8 mouse cellular contexts compared by ENCODE assay signal in genomic region chr2:167799629-167800387, GRCm38 (mm10).
DNase-seq lines count a peak whose midpoint lies in the region; ATAC-seq lines count a peak whose summit lies in the region.

No protein-coding gene starts in this region.

- no peaks in the 10 kb centered on the region for H3K27me3 ChIP-seq in embryonic facial prominence, embryonic 11.5 days (ENCODE audit: control insufficient read depth, insufficient read depth, low read length)
- no peaks in the 10 kb centered on the region for H3K27me3 ChIP-seq in kidney, embryonic 14.5 days (ENCODE audit: control insufficient read depth, insufficient read depth, low read length)
- H3K27me3 ChIP-seq in midbrain, embryonic 13.5 days, result no peaks in the 10 kb centered on the region

- no peaks in the 10 kb centered on the region; the same call in 1 of the 2 replicates for H3K4me1 ChIP-seq in embryonic facial prominence, embryonic 11.5 days (ENCODE audit: control insufficient read depth, insufficient read depth, low read length)
- H3K4me1 ChIP-seq in kidney, embryonic 14.5 days (ENCODE audit: control insufficient read depth, insufficient read depth, low read length), result peaks cover 6% of the 10 kb centered on the region
- no peaks in the 10 kb centered on the region for H3K4me1 ChIP-seq in midbrain, embryonic 13.5 days (replicated peaks)

- H3K36me3 ChIP-seq in embryonic facial prominence, embryonic 11.5 days (replicated peaks; ENCODE audit: control insufficient read depth, insufficient read depth, low read depth, low read length), result no peaks in the 10 kb centered on the region
- no peaks in the 10 kb centered on the region for H3K36me3 ChIP-seq in kidney, embryonic 14.5 days (ENCODE audit: control insufficient read depth, insufficient read depth, low read length)
- no peaks in the 10 kb centered on the region for H3K36me3 ChIP-seq in midbrain, embryonic 13.5 days

- H3K9ac ChIP-seq in embryonic facial prominence, embryonic 11.5 days (replicated peaks; ENCODE audit: low read length), result no peak overlapping the region
- no peak overlapping the region for H3K9ac ChIP-seq in kidney, embryonic 14.5 days (ENCODE audit: low read depth, low read length)
- no peak overlapping the region for H3K9ac ChIP-seq in midbrain, embryonic 13.5 days (replicated peaks)

- ATAC-seq in embryonic facial prominence, embryonic 11.5 days (replicated peaks; ENCODE audit: insufficient number of reproducible peaks, low FRiP score, low TSS enrichment, low read depth), result no peak
- peak; percentile 68 for ATAC-seq in kidney, embryonic 14.5 days (ENCODE audit: low FRiP score, low TSS enrichment)
- peak; percentile 76; the same call in 1 of the 2 replicates for ATAC-seq in midbrain, embryonic 13.5 days

- DNase-seq in adrenal gland, postnatal 14 days, result peak; percentile 59
- DNase-seq in adrenal gland, postnatal 4 days (ENCODE audit: low spot score in 2 of 2), result no peak
- DNase-seq in 416B (ENCODE audit: low read depth), result peak; percentile 53
- peak; percentile 66 for DNase-seq in embryonic facial prominence, embryonic 11.5 days (ENCODE audit: low spot score)
- DNase-seq in cerebellum, adult 8-10 months, result no peak
- no peak for DNase-seq in spleen, postnatal 10 days (ENCODE audit: low spot score in 2 of 2)

- H3K4me3 ChIP-seq in embryonic facial prominence, embryonic 11.5 days (ENCODE audit: low read depth, low read length), result no peak overlapping the region
- no peak overlapping the region for H3K4me3 ChIP-seq in kidney, embryonic 14.5 days (ENCODE audit: low read length)
- no peak overlapping the region for H3K4me3 ChIP-seq in midbrain, embryonic 13.5 days (replicated peaks)

- no peak overlapping the region for H3K4me2 ChIP-seq in embryonic facial prominence, embryonic 11.5 days (ENCODE audit: low read depth, low read length)
- no peak overlapping the region for H3K4me2 ChIP-seq in kidney, embryonic 14.5 days (replicated peaks; ENCODE audit: low read depth, low read length)
- no peak overlapping the region for H3K4me2 ChIP-seq in midbrain, embryonic 13.5 days (replicated peaks)

- no peaks in the 10 kb centered on the region for H3K9me3 ChIP-seq in embryonic facial prominence, embryonic 11.5 days (replicated peaks; ENCODE audit: control insufficient read depth, low read length)
- no peaks in the 10 kb centered on the region for H3K9me3 ChIP-seq in kidney, embryonic 14.5 days (ENCODE audit: control insufficient read depth, low read length)
- no peaks in the 10 kb centered on the region for H3K9me3 ChIP-seq in midbrain, embryonic 13.5 days

- 89% methylated on average over 5 of the region's 5 CpGs for WGBS in embryonic facial prominence, embryonic 11.5 days
- 91% methylated on average over 5 of the region's 5 CpGs for WGBS in kidney, embryonic 14.5 days
- WGBS in midbrain, embryonic 13.5 days, result 92% methylated on average over 5 of the region's 5 CpGs

- no peak overlapping the region for H3K27ac ChIP-seq in embryonic facial prominence, embryonic 11.5 days (replicated peaks; ENCODE audit: low read depth, low read length)
- H3K27ac ChIP-seq in kidney, embryonic 14.5 days (ENCODE audit: low read depth, low read length), result no peak overlapping the region
- no peak overlapping the region for H3K27ac ChIP-seq in midbrain, embryonic 13.5 days

Comparison
In these comparisons a context has a peak if more than half of its experiments do, and no peak if none do; other contexts are left out.
1. DNase-seq: peak in adrenal gland, postnatal 14 days (single experiment), 416B (single experiment) and embryonic facial prominence, embryonic 11.5 days (single experiment); none in adrenal gland, postnatal 4 days (0 of 2), cerebellum, adult 8-10 months (single experiment) and spleen, postnatal 10 days (0 of 2).